Mouse (Mus musculus): ENCODE measurements around the gene N4bp3.

N4bp3 gene

GRCm38 (mm10) chr11:51597553-51597952, 53.1 kb downstream of the N4bp3 start:
- no peak for DNase-seq (ENCODE audit: low read depth)

GRCm38 (mm10) chr11:51595459-51596083, 55.1 kb downstream of the N4bp3 start:
- DNase-seq (ENCODE audit: low read depth): no peak

- DNase-seq (ENCODE audit: low read depth): no peak
Observed at GRCm38 (mm10) chr11:51594715-51595350, 55.8 kb downstream of the N4bp3 start.

GRCm38 (mm10) chr11:51593849-51594248, 56.8 kb downstream of the N4bp3 start:
- DNase-seq (ENCODE audit: low read depth): no peak

GRCm38 (mm10) chr11:51593368-51593767, 57.3 kb downstream of the N4bp3 start:
- no peak for DNase-seq (ENCODE audit: low read depth)
